Mouse (Mus musculus) kidney, embryonic 14.5 days (tissue): ENCODE measurements around the gene Ankzf1. TPM values are rescaled to one million over a fixed set of nuclear protein-coding genes. Genes with fewer than 3 reads are reported as not detected.
"Not testable (repeated sequence)": the region's sequence is repeated elsewhere in the genome, so short reads cannot be mapped to it uniquely, and the experiment has no call there.

ENCODE experiments used
- ATAC-seq: fragments of 200-750 bp; cut with Nextera tagmentation; 2 replicates; pipeline ENCODE4 v1.8.0; 2017; ENCODE audit warnings: moderate number of reproducible peaks, mild to moderate bottlenecking, moderate TSS enrichment, moderate library complexity; ENCODE audit not compliant: low FRiP score, low TSS enrichment
- H3K27ac ChIP-seq: fragments of 300-500 bp; sonication (generic); 2 replicates; pipeline ENCODE4 v1.5.1; 2014; ENCODE audit warnings: low read depth, mild to moderate bottlenecking, low read length, moderate library complexity, mixed read lengths
- H3K27me3 ChIP-seq: fragments of 300-500 bp; sonication (generic); 2 replicates; pipeline ENCODE4 v1.6.1; 2014; ENCODE audit warnings: mild to moderate bottlenecking, low read length; ENCODE audit not compliant: control insufficient read depth, insufficient read depth
- H3K36me3 ChIP-seq: fragments of 300-500 bp; sonication (generic); 2 replicates; pipeline ENCODE4 v1.6.1; 2014; ENCODE audit warnings: low read length, mixed read lengths; ENCODE audit not compliant: control insufficient read depth, insufficient read depth
- H3K4me1 ChIP-seq: fragments of 300-500 bp; sonication (generic); 2 replicates; pipeline ENCODE4 v1.6.1; 2014; ENCODE audit warnings: low read length, mixed read lengths; ENCODE audit not compliant: control insufficient read depth, insufficient read depth
- H3K4me2 ChIP-seq: fragments of 300-500 bp; sonication (generic); replicated peaks from 2 replicates; pipeline ENCODE4 v1.6.1; 2014; ENCODE audit warnings: low read depth, mild to moderate bottlenecking, low read length
- H3K4me3 ChIP-seq: fragments of 300-500 bp; sonication (generic); 2 replicates; pipeline ENCODE4 v1.5.1; 2014; ENCODE audit warnings: mild to moderate bottlenecking, low read length
- H3K9ac ChIP-seq: fragments of 300-500 bp; sonication (generic); 2 replicates; pipeline ENCODE4 v1.6.1; 2014; ENCODE audit warnings: low read depth, mild to moderate bottlenecking, low read length, moderate library complexity
- H3K9me3 ChIP-seq: fragments of 300-500 bp; sonication (generic); 2 replicates; pipeline ENCODE4 v1.6.1; 2016; ENCODE audit warnings: low read length; ENCODE audit not compliant: control insufficient read depth
- WGBS: fragments of 180-500 bp; shearing (Covaris S2); extraction: QIAGEN DNeasy Blood & Tissue Kit; methylation state at CpG from one replicate; pipeline ENCODE4 v1.1.7; 2014; 5-methylcytosine and 5-hydroxymethylcytosine counted together
- polyA plus RNA-seq: library from polyadenylated mRNA; unstranded; fragments of >200 nt; fragmentation: Nextera tagmentation; extraction: Ambion mirVana; gene quantifications from 2 replicates; pipeline ENCODE4 v1.2.1, GENCODE M21; 2014

Ankzf1 gene
- polyA plus RNA-seq, 1 experiment from 2014 or later, result 21.1 TPM

- Histone ChIP-seq H3K9me3 (no peaks in the 10 kb centered on the region), H3K36me3 (no peaks in the 10 kb centered on the region), H3K4me2 (no peak overlapping the region), H3K4me3 (no peak overlapping the region), H3K9ac (no peak overlapping the region), H3K27me3 (no peaks in the 10 kb centered on the region), H3K27ac (no peak overlapping the region), H3K4me1 (no peaks in the 10 kb centered on the region)
- 83% methylated on average over 1 of the region's 1 CpGs for whole genome bisulfite sequencing
- ATAC-seq, result no peak
Measured at GRCm38 (mm10) chr1:75227653-75228052, 35.7 kb downstream of the Ankzf1 start.

DNA sequence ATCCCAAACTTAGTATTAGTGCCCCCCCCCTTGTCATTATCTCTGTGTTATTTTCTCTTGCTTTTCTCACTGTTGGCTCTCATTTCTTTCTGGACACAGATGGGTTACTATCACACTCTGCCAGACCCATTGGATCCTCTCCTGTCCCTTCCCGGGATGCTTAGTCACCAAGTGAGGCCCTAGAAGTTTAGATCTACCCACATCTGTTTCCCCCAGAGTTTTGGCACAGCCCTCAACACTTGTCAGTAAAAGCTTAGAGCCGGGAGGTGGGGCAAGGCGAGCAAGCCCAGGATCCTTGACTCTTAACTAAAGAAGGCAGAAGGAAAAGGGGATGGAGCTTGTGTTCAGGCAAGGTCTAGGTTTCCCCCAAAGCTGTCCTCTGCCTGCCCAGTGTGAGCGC lies 37.2 kb downstream of the Ankzf1 start:
- H3K4me1 ChIP-seq, result no peaks in the 10 kb centered on the region
- no peak overlapping the region for H3K27ac ChIP-seq
- no peak for ATAC-seq
- no peaks in the 10 kb centered on the region for H3K36me3 ChIP-seq
- WGBS, result 75% methylated on average over 4 of the region's 4 CpGs
- no peaks in the 10 kb centered on the region for H3K27me3 ChIP-seq
- H3K4me2 ChIP-seq, result no peak overlapping the region
- H3K9ac ChIP-seq, result no peak overlapping the region
- no peak overlapping the region for H3K4me3 ChIP-seq
- no peaks in the 10 kb centered on the region for H3K9me3 ChIP-seq

DNA sequence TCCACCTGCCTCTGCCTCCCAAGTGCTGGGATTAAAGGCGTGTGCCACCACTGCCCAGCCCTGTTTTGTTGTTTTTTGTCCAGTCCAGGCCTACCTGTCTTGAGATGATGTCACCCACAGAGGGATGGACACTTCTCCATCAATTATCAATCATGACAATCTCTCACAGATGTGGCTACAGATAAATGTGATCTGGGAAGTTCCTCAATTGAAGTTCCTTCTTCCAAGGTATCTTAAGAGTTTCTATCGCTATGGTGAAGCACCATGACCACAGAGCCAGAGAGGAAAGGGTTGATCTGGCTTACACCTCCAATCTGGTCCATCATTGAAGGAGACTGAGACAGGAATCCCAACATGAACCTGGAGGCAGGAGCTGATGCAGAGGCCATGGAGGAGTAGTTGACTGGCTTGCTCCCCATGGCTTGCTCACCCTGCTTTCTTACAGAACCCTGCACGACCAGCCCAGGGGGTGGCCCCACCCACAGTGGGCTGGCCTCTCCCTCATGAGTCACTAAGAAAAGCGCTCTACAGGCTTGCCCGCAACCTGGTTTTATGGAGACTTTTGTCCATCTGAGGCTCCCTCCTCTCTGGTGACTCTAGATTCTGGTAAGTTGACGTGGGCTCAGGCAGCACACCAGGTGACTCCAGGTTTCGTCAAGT lies 38.5 kb downstream of the Ankzf1 start:
- ATAC-seq, result no peak
- no peak overlapping the region for H3K27ac ChIP-seq
- H3K9me3 ChIP-seq, result no peaks in the 10 kb centered on the region
- H3K4me2 ChIP-seq, result no peak overlapping the region
- H3K4me3 ChIP-seq, result no peak overlapping the region
- H3K36me3 ChIP-seq, result no peaks in the 10 kb centered on the region
- no peaks in the 10 kb centered on the region for H3K27me3 ChIP-seq
- H3K4me1 ChIP-seq, result no peaks in the 10 kb centered on the region; the same call in 1 of the 2 replicates
- WGBS, result 72% methylated on average over 7 of the region's 7 CpGs
- no peak overlapping the region for H3K9ac ChIP-seq

DNA sequence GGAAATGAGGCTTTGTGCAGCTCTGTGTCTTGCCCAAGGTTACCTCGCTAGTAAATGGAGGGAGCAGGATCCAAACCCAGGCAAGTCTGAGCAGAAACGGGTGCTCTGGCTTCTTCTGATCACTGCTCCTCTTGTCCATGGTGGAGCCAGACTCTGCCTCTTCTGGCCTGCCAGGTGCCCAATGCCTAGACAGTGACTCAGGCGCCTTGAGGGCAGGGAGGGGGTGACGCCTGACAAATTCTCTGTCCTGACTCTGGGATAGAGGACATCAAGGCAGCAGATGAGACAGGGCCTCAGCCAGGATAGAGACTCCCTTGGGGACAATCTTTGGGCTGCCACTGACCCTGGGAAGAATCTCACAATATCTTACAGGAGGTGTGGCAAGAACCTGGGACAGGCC lies 39.3 kb downstream of the Ankzf1 start:
- no peaks in the 10 kb centered on the region for H3K27me3 ChIP-seq
- no peak overlapping the region for H3K27ac ChIP-seq
- peaks cover 5% of the 10 kb centered on the region; the same call in 1 of the 2 replicates for H3K4me1 ChIP-seq
- H3K9ac ChIP-seq, result no peak overlapping the region
- H3K9me3 ChIP-seq, result no peaks in the 10 kb centered on the region
- no peak overlapping the region for H3K4me2 ChIP-seq
- 86% methylated on average over 4 of the region's 4 CpGs for WGBS
- no peak for ATAC-seq
- H3K4me3 ChIP-seq, result no peak overlapping the region
- no peaks in the 10 kb centered on the region for H3K36me3 ChIP-seq

GRCm38 (mm10) chr1:75231664-75232152 lies 39.8 kb downstream of the Ankzf1 start, which contains the start of gene A630095N17Rik:
Gene A630095N17Rik (minus strand): TSS chr1:75232102.
- no peaks in the 10 kb centered on the region for H3K27me3 ChIP-seq
- WGBS, result 71% methylated on average over 5 of the region's 5 CpGs
- H3K27ac ChIP-seq, result no peak within 1 kb of the TSS
- no peak for ATAC-seq
- H3K9ac ChIP-seq, result no peak within 1 kb of the TSS
- H3K4me2 ChIP-seq, result no peak within 1 kb of the TSS
- no peaks in the 10 kb centered on the region for H3K9me3 ChIP-seq
- no peaks in the 10 kb centered on the region for H3K36me3 ChIP-seq
- peaks cover 6% of the 10 kb centered on the region for H3K4me1 ChIP-seq
- H3K4me3 ChIP-seq, result no peak within 1 kb of the TSS

- ATAC-seq, H3K27me3 ChIP-seq, H3K4me3 ChIP-seq, H3K9me3 ChIP-seq, H3K4me2 ChIP-seq, H3K36me3 ChIP-seq, H3K9ac ChIP-seq, H3K27ac ChIP-seq: not testable (repeated sequence)
- WGBS, result 70% methylated on average over 4 of the region's 4 CpGs
- H3K4me1 ChIP-seq, result peaks cover 14% of the 10 kb centered on the region
Measured at GRCm38 (mm10) chr1:75232489-75232888, 40.5 kb downstream of the Ankzf1 start.

GRCm38 (mm10) chr1:75234606-75235005 lies 42.7 kb downstream of the Ankzf1 start:
- Histone ChIP-seq H3K4me1 (peaks cover 14% of the 10 kb centered on the region), H3K9ac (no peak overlapping the region), H3K4me3 (no peak overlapping the region), H3K36me3 (0 out of 2 replicates have a peak, but pooled peaks cover 2% of the 10 kb centered on the region), H3K9me3 (no peaks in the 10 kb centered on the region), H3K4me2 (no peak overlapping the region), H3K27ac (no peak overlapping the region), H3K27me3 (no peaks in the 10 kb centered on the region)
- no peak for ATAC-seq
- WGBS, result 3% methylated on average over 8 of the region's 8 CpGs

- Histone ChIP-seq H3K4me1 (peaks cover 14% of the 10 kb centered on the region), H3K27ac (peak within 1 kb of the TSS; percentile 62; the same call in 1 of the 2 replicates), H3K36me3 (peaks cover 4% of the 10 kb centered on the region; the same call in 1 of the 2 replicates), H3K27me3 (no peaks in the 10 kb centered on the region), H3K9ac (peak within 1 kb of the TSS; percentile 84), H3K4me2 (peak within 1 kb of the TSS; percentile 93), H3K9me3 (no peaks in the 10 kb centered on the region), H3K4me3 (peak within 1 kb of the TSS; percentile 71)
- under 1% methylated on average over 63 of the region's 64 CpGs for WGBS
- ATAC-seq, result peak; percentile 92
Measured at GRCm38 (mm10) chr1:75236117-75237050, 44.4 kb downstream of the Ankzf1 start, which contains the start of gene Dnajb2. Gene Dnajb2 (plus strand): TSS chr1:75236406.
